Mouse (Mus musculus): ENCODE measurements around the gene Asic1. TPM values are rescaled to one million over a fixed set of nuclear protein-coding genes. Genes with fewer than 3 reads are reported as not detected.

Asic1 gene
- total and polyA plus RNA-seq, 3 experiments, result 0.08 to 1.0 TPM; not detected in 1

DNA sequence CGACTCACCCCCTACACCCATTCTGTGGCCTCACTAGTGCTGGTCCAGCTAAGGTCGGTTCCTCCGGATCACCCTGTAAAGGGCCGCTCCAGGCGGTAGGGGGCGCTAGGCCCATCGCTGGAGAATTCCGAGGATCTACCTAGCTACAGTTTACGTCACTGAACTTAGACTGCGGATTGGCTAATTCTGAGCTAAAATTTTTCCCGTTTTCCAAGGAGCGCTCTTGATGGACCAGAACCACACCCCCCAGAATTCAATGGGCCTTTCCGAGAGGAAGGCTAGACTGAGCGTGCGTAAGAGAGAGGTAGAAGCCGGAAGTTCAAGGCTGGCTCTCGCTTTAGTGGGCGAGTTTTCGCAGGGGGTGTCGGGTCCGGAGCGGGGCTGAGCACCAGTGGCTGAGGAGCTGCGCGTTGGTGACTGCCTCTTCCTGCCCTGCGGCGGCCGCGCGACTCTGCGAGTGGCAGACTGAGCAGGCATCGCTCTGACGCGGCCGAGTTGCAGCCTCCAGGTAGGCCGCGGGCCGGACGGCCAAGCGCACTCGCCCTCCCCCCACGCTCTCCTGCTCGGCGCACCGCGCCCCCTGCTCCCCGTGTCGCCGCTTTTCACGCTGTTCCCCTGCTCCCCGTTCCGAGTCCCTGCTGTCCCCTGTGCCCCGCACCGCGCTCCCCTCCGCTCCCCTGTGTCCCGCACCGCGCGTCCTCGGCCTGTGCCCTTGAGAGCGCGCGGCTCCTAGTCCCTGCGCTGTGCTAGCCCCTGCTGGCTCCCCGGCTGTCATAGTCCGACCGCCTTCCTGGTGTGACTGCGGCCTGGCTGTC, 55.4 kb downstream of the Asic1 start, which contains the start of gene Cox14 (continued):
- peak; percentile 90 for TF ChIP-seq SIN3A (IDR thresholded peaks at IDR 0.05; ENCODE audit: low read length)
- TF ChIP-seq ZC3H11A (IDR thresholded peaks at IDR 0.05; ENCODE audit: low read depth, low read length), result no peak
- no peak for TF ChIP-seq CHD1 (IDR thresholded peaks at IDR 0.05; ENCODE audit: low read depth, low read length)
- peak; percentile 73 for TF ChIP-seq MAZ (IDR thresholded peaks at IDR 0.05; ENCODE audit: low read depth, low read length)
- TF ChIP-seq GATA1 (IDR thresholded peaks at IDR 0.05; ENCODE audit: low read depth, low read length), result no peak
- no peak for TF ChIP-seq EP300 (IDR thresholded peaks at IDR 0.05; ENCODE audit: low read depth in 1 of 2, low read length in 2 of 2)
- peak; percentile 92 for TF ChIP-seq POLR2AphosphoS2 (IDR thresholded peaks at IDR 0.05; ENCODE audit: low read length)
- TF ChIP-seq JUND (IDR thresholded peaks at IDR 0.05; ENCODE audit: low read depth, low read length), result no peak
- no peak for TF ChIP-seq POLR2AphosphoS5 (IDR thresholded peaks at IDR 0.05; ENCODE audit: borderline replicate concordance, low read depth, low read length)
- TF ChIP-seq POLR2A (IDR thresholded peaks at IDR 0.05; ENCODE audit: control insufficient read depth in 1 of 2, insufficient read depth in 1 of 2, low read depth in 1 of 2, low read length in 2 of 2, poor library complexity in 1 of 2), result peak; percentile 96 to 98
- TF ChIP-seq MYC (IDR thresholded peaks at IDR 0.05; ENCODE audit: low read depth, low read length), result peak; percentile 67; the same call in 1 of the 2 replicates
- no peak; the same call in 1 of the 2 replicates for TF ChIP-seq UBTF (IDR thresholded peaks at IDR 0.05; ENCODE audit: borderline replicate concordance, insufficient read depth, low read depth, low read length)
- no peak; the same call in 1 of the 2 replicates for TF ChIP-seq ZKSCAN1 (IDR thresholded peaks at IDR 0.05; ENCODE audit: low read depth, low read length)
- TF ChIP-seq TAL1 (IDR thresholded peaks at IDR 0.05; ENCODE audit: low read length), result no peak
- TF ChIP-seq ETS1 (IDR thresholded peaks at IDR 0.05; ENCODE audit: low read depth, low read length), result peak; percentile 48; the same call in 1 of the 2 replicates
- TF ChIP-seq ELF1 (IDR thresholded peaks at IDR 0.05; ENCODE audit: low read depth, low read length), result peak; percentile 98

- peaks cover 0 to 15% of the 10 kb centered on the region in 2 experiments; a peak in 2 of 4 replicates for H3K4me1 ChIP-seq (ENCODE audit: control insufficient read depth in 1 of 2, insufficient read depth in 2 of 2, low read length in 2 of 2)
Observed at GRCm38 (mm10) chr15:99726549-99726948, 56.4 kb downstream of the Asic1 start.

More at GRCm38 (mm10) chr15:99726549-99726948, 56.4 kb downstream of the Asic1 start:
- Histone ChIP-seq H3K27me3 (ENCODE audit: control insufficient read depth in 1 of 2, insufficient read depth in 2 of 2, low read length in 2 of 2) (no peaks in the 10 kb centered on the region), H3K9ac (ENCODE audit: control insufficient read depth, low read depth, low read length, poor library complexity, severe bottlenecking) (peak overlapping the region; percentile 84), H3K9me3 (replicated peaks; ENCODE audit: insufficient read depth, low read length) (no peaks in the 10 kb centered on the region), H3K4me3 (ENCODE audit: control insufficient read depth in 1 of 2, insufficient read depth in 1 of 2, low read depth in 2 of 2, low read length in 2 of 2) (peak overlapping the region; percentile 87 to 92), H3K27ac (ENCODE audit: control insufficient read depth, low read depth, low read length) (no peak overlapping the region), H3K36me3 (ENCODE audit: control insufficient read depth in 1 of 2, insufficient read depth in 2 of 2, low read length in 2 of 2) (peaks cover 6 to 10% of the 10 kb centered on the region in 2 experiments), H3K79me2 (ENCODE audit: control insufficient read depth, insufficient read depth, low read length, poor library complexity) (peaks cover 13% of the 10 kb centered on the region)
- DNase-seq (ENCODE audit: low read depth, low spot score), result peak; percentile 38
- TF ChIP-seq UBTF (IDR thresholded peaks at IDR 0.05; ENCODE audit: borderline replicate concordance, insufficient read depth, low read depth, low read length), result no peak
- TF ChIP-seq RCOR1 (IDR thresholded peaks at IDR 0.05; ENCODE audit: low read depth, low read length), result no peak
- no peak for TF ChIP-seq TBP (IDR thresholded peaks at IDR 0.05; ENCODE audit: low read depth, low read length)
- no peak for TF ChIP-seq ZC3H11A (IDR thresholded peaks at IDR 0.05; ENCODE audit: low read depth, low read length)
- no peak for TF ChIP-seq POLR2A (IDR thresholded peaks at IDR 0.05; ENCODE audit: control insufficient read depth in 1 of 2, insufficient read depth in 1 of 2, low read depth in 1 of 2, low read length in 2 of 2, poor library complexity in 1 of 2)
- no peak for TF ChIP-seq CHD2 (IDR thresholded peaks at IDR 0.05; ENCODE audit: low read length)
- TF ChIP-seq RAD21 (IDR thresholded peaks at IDR 0.05; ENCODE audit: low read depth, low read length), result no peak
- no peak for TF ChIP-seq TAL1 (IDR thresholded peaks at IDR 0.05; ENCODE audit: low read length)
- no peak for TF ChIP-seq ELF1 (IDR thresholded peaks at IDR 0.05; ENCODE audit: low read depth, low read length)
- TF ChIP-seq GABPA (IDR thresholded peaks at IDR 0.05; ENCODE audit: low read depth, low read length), result no peak
- no peak for TF ChIP-seq USF2 (IDR thresholded peaks at IDR 0.05; ENCODE audit: borderline replicate concordance in 1 of 2, insufficient read depth in 1 of 2, low read depth in 1 of 2, low read length in 2 of 2)
- no peak for TF ChIP-seq HCFC1 (IDR thresholded peaks at IDR 0.05; ENCODE audit: low read depth, low read length)
- TF ChIP-seq ZMIZ1 (IDR thresholded peaks at IDR 0.05; ENCODE audit: low read depth, low read length), result no peak
- TF ChIP-seq CHD1 (IDR thresholded peaks at IDR 0.05; ENCODE audit: low read depth, low read length), result no peak
- no peak for TF ChIP-seq MAZ (IDR thresholded peaks at IDR 0.05; ENCODE audit: low read depth, low read length)
- TF ChIP-seq MYB (IDR thresholded peaks at IDR 0.05; ENCODE audit: low read depth, low read length), result no peak
- no peak for TF ChIP-seq CTCF (IDR thresholded peaks at IDR 0.05 in 2 of 3, conservative IDR thresholded peaks at IDR 0.05 in 1 of 3; ENCODE audit: control insufficient read depth in 1 of 3, insufficient read depth in 1 of 3, low read depth in 2 of 3, low read length in 3 of 3, poor library complexity in 1 of 3, severe bottlenecking in 1 of 3)
- TF ChIP-seq SIN3A (IDR thresholded peaks at IDR 0.05; ENCODE audit: low read length), result no peak
- no peak for TF ChIP-seq POLR2AphosphoS5 (IDR thresholded peaks at IDR 0.05; ENCODE audit: borderline replicate concordance, low read depth, low read length)
- no peak for TF ChIP-seq MEF2A (IDR thresholded peaks at IDR 0.05; ENCODE audit: extremely low read depth, insufficient replicate concordance, low read depth, low read length, poor library complexity, severe bottlenecking)

Data from MEL (cell line).